Mouse (Mus musculus): ENCODE results near the gene Rere. TPM values are rescaled to one million over a fixed set of nuclear protein-coding genes. Genes with fewer than 3 reads are reported as not detected.

Rere gene
- total RNA-seq, 1 experiment: 21.7 TPM

DNA sequence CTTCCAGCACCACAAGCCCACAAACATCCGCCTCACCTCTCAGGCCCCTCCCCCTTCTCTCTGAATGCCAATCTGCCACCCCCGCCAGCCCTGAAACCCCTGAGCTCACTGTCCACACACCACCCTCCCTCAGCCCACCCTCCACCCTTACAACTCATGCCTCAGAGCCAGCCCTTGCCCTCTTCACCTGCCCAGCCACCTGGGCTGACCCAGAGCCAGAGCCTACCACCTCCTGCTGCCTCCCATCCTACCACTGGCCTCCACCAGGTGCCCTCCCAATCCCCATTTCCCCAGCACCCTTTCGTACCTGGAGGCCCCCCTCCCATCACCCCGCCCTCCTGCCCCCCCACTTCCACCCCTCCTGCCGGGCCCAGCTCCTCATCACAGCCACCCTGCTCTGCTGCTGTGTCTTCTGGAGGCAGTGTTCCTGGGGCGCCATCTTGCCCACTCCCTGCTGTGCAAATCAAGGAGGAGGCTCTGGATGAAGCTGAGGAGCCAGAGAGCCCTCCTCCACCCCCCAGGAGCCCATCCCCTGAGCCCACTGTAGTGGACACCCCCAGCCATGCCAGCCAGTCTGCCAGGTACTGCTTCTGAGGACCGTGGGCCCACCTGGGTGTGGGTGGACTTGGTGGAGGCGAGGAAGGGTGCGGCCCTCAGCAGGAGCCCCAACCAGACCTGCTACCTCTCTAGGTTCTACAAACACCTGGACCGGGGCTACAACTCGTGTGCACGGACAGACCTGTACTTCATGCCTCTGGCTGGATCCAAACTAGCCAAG, 334.0 kb downstream of the Rere start:
- in situ Hi-C loops (cut with MboI; ENCODE audit: low sequenced_read_pairs in 2 of 2, unreplicated experiment in 2 of 2): no loop called here
- Histone ChIP-seq H3K9ac (ENCODE audit: insufficient read depth, low read depth, low read length, poor library complexity, severe bottlenecking) (no peak overlapping the region), H3K36me3 (ENCODE audit: control insufficient read depth, insufficient read depth, low read length, poor library complexity, severe bottlenecking) (peaks cover 71% of the 10 kb centered on the region), H3K4me3 (ENCODE audit: insufficient read depth in 1 of 2, low read depth in 1 of 2, low read length in 2 of 2, poor library complexity in 1 of 2, severe bottlenecking in 1 of 2) (no peak overlapping the region), H3K27ac (ENCODE audit: insufficient read depth, low read depth, low read length, poor library complexity, severe bottlenecking) (no peak overlapping the region), H3K4me1 (ENCODE audit: control insufficient read depth in 2 of 2, insufficient read depth in 2 of 2, low read length in 2 of 2, poor library complexity in 1 of 2) (peaks cover 0 to 6% of the 10 kb centered on the region in 2 experiments; a peak in 1 of 4 replicates), H3K9me3 (ENCODE audit: control insufficient read depth, insufficient read depth, low read depth, low read length) (no peaks in the 10 kb centered on the region)
- TF ChIP-seq ZC3H11A (IDR thresholded peaks at IDR 0.05; ENCODE audit: borderline replicate concordance, low read depth, low read length): no peak
- TF ChIP-seq HCFC1 (IDR thresholded peaks at IDR 0.05; ENCODE audit: borderline replicate concordance, insufficient read depth, low read length): no peak
- no peak for TF ChIP-seq MAFK (IDR thresholded peaks at IDR 0.05; ENCODE audit: insufficient read depth, low read depth, low read length)
- no peak for TF ChIP-seq CHD2 (IDR thresholded peaks at IDR 0.05; ENCODE audit: low read depth, low read length)
- no peak for TF ChIP-seq ZNF384 (IDR thresholded peaks at IDR 0.05; ENCODE audit: low read depth, low read length)
- DNase-seq (ENCODE audit: low read depth, low spot score): no peak

DNA sequence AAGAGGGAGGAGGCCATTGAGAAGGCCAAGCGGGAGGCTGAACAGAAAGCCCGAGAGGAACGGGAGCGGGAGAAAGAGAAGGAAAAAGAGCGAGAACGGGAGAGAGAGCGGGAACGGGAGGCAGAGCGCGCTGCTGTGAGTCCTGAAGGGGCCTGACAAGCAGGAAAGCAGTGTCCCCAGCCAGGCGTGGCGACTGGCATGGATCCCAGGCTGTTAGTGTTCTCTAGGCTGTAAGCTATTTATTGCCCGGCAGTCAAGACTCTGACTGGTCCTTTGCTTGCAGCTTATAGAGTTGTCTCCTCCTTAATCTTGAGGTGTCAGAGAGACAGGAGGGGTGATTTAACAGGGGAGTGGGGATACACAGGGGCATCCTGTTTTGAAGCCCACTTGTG, 334.6 kb downstream of the Rere start:
- Histone ChIP-seq H3K9ac (ENCODE audit: insufficient read depth, low read depth, low read length, poor library complexity, severe bottlenecking) (no peak overlapping the region), H3K36me3 (ENCODE audit: control insufficient read depth, insufficient read depth, low read length, poor library complexity, severe bottlenecking) (peaks cover 69% of the 10 kb centered on the region), H3K4me1 (ENCODE audit: control insufficient read depth in 2 of 2, insufficient read depth in 2 of 2, low read length in 2 of 2, poor library complexity in 1 of 2) (peaks cover 0 to 4% of the 10 kb centered on the region in 2 experiments; a peak in 1 of 4 replicates), H3K4me3 (ENCODE audit: insufficient read depth in 1 of 2, low read depth in 1 of 2, low read length in 2 of 2, poor library complexity in 1 of 2, severe bottlenecking in 1 of 2) (no peak overlapping the region), H3K9me3 (ENCODE audit: control insufficient read depth, insufficient read depth, low read depth, low read length) (no peaks in the 10 kb centered on the region), H3K27ac (ENCODE audit: insufficient read depth, low read depth, low read length, poor library complexity, severe bottlenecking) (no peak overlapping the region)
- TF ChIP-seq ZC3H11A (IDR thresholded peaks at IDR 0.05; ENCODE audit: borderline replicate concordance, low read depth, low read length) (no peak), MAFK (IDR thresholded peaks at IDR 0.05; ENCODE audit: insufficient read depth, low read depth, low read length) (no peak), HCFC1 (IDR thresholded peaks at IDR 0.05; ENCODE audit: borderline replicate concordance, insufficient read depth, low read length) (no peak), ZNF384 (IDR thresholded peaks at IDR 0.05; ENCODE audit: low read depth, low read length) (no peak), CHD2 (IDR thresholded peaks at IDR 0.05; ENCODE audit: low read depth, low read length) (no peak)
- DNase-seq (ENCODE audit: low read depth, low spot score): no peak
- in situ Hi-C loops (cut with MboI; ENCODE audit: low sequenced_read_pairs in 2 of 2, unreplicated experiment in 2 of 2): no loop called here

DNA sequence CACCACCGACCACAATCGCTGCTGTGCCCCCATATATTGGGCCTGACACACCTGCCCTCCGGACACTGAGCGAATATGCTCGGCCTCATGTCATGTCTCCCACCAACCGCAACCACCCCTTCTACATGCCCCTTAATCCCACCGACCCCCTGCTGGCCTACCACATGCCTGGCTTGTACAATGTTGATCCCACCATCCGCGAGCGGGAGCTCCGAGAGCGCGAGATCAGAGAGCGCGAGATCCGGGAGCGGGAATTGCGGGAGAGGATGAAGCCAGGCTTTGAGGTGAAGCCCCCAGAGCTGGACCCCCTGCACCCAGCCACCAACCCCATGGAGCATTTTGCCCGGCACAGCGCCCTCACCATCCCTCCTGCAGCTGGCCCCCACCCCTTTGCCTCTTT, 335.4 kb downstream of the Rere start:
- H3K27ac ChIP-seq (ENCODE audit: insufficient read depth, low read depth, low read length, poor library complexity, severe bottlenecking): no peak overlapping the region
- peaks cover 65% of the 10 kb centered on the region for H3K36me3 ChIP-seq (ENCODE audit: control insufficient read depth, insufficient read depth, low read length, poor library complexity, severe bottlenecking)
- peaks cover 0 to 4% of the 10 kb centered on the region in 2 experiments; a peak in 1 of 4 replicates for H3K4me1 ChIP-seq (ENCODE audit: control insufficient read depth in 2 of 2, insufficient read depth in 2 of 2, low read length in 2 of 2, poor library complexity in 1 of 2)
- TF ChIP-seq HCFC1 (IDR thresholded peaks at IDR 0.05; ENCODE audit: borderline replicate concordance, insufficient read depth, low read length): no peak
- DNase-seq (ENCODE audit: low read depth, low spot score): no peak
- H3K9ac ChIP-seq (ENCODE audit: insufficient read depth, low read depth, low read length, poor library complexity, severe bottlenecking): no peak overlapping the region
- in situ Hi-C loops (cut with MboI; ENCODE audit: low sequenced_read_pairs in 2 of 2, unreplicated experiment in 2 of 2): no loop called here
- H3K9me3 ChIP-seq (ENCODE audit: control insufficient read depth, insufficient read depth, low read depth, low read length): no peaks in the 10 kb centered on the region
- H3K4me3 ChIP-seq (ENCODE audit: insufficient read depth in 1 of 2, low read depth in 1 of 2, low read length in 2 of 2, poor library complexity in 1 of 2, severe bottlenecking in 1 of 2): no peak overlapping the region

DNA sequence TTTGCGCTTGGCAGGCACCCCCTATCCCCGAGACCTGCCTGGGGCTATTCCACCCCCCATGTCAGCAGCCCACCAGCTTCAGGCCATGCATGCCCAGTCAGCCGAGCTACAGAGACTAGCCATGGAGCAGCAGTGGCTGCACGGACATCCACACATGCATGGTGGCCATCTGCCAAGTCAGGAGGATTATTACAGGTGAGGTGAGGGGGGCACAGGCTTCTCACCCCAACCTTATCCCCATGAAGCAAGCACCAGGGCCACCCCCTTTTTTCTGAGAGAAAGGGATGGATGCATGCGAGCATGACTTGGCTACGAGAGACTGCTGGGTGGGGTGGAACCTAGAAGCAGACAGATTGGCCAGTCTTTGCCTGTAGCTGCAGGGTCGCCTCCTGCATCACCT, 337.6 kb downstream of the Rere start:
- Histone ChIP-seq H3K9ac (ENCODE audit: insufficient read depth, low read depth, low read length, poor library complexity, severe bottlenecking) (no peak overlapping the region), H3K4me1 (ENCODE audit: control insufficient read depth in 2 of 2, insufficient read depth in 2 of 2, low read length in 2 of 2, poor library complexity in 1 of 2) (peaks cover 0 to 4% of the 10 kb centered on the region in 2 experiments; a peak in 1 of 4 replicates), H3K9me3 (ENCODE audit: control insufficient read depth, insufficient read depth, low read depth, low read length) (no peaks in the 10 kb centered on the region), H3K36me3 (ENCODE audit: control insufficient read depth, insufficient read depth, low read length, poor library complexity, severe bottlenecking) (peaks cover 47% of the 10 kb centered on the region), H3K27ac (ENCODE audit: insufficient read depth, low read depth, low read length, poor library complexity, severe bottlenecking) (no peak overlapping the region), H3K4me3 (ENCODE audit: insufficient read depth in 1 of 2, low read depth in 1 of 2, low read length in 2 of 2, poor library complexity in 1 of 2, severe bottlenecking in 1 of 2) (no peak overlapping the region)
- in situ Hi-C loops (cut with MboI; ENCODE audit: low sequenced_read_pairs in 2 of 2, unreplicated experiment in 2 of 2): no loop called here
- TF ChIP-seq ZNF384 (IDR thresholded peaks at IDR 0.05; ENCODE audit: low read depth, low read length) (no peak), HCFC1 (IDR thresholded peaks at IDR 0.05; ENCODE audit: borderline replicate concordance, insufficient read depth, low read length) (no peak), MAFK (IDR thresholded peaks at IDR 0.05; ENCODE audit: insufficient read depth, low read depth, low read length) (no peak), ZC3H11A (IDR thresholded peaks at IDR 0.05; ENCODE audit: borderline replicate concordance, low read depth, low read length) (no peak), CHD2 (IDR thresholded peaks at IDR 0.05; ENCODE audit: low read depth, low read length) (no peak)
- DNase-seq (ENCODE audit: low read depth, low spot score): no peak
